Mouse (Mus musculus) bone marrow macrophage, adult 2 months (primary cell): ENCODE measurements around the gene Wwp2. TPM values are rescaled to one million over a fixed set of nuclear protein-coding genes. Genes with fewer than 3 reads are reported as not detected.

Source experiments
- H3K27ac ChIP-seq: 2 replicates; pipeline ENCODE4 v1.5.1; 2012; ENCODE audit warnings: low read depth, low read length; ENCODE audit not compliant: insufficient read depth
- H3K4me1 ChIP-seq: 2 replicates; pipeline ENCODE4 v1.6.1; 2012; ENCODE audit warnings: low read length; ENCODE audit not compliant: control insufficient read depth, insufficient read depth
- H3K4me3 ChIP-seq: 2 replicates; pipeline ENCODE4 v1.5.1; 2012; ENCODE audit warnings: mild to moderate bottlenecking, low read length, moderate library complexity; ENCODE audit not compliant: insufficient read depth
- CTCF ChIP-seq: IDR thresholded peaks from 2 replicates; pipeline ENCODE4 v1.5.1; 2012; ENCODE audit warnings: low read depth, mild to moderate bottlenecking, low read length, moderate library complexity
- POLR2A ChIP-seq: IDR thresholded peaks from 2 replicates; pipeline ENCODE4 v1.6.1; 2012; ENCODE audit warnings: mild to moderate bottlenecking, low read depth, low read length, borderline replicate concordance
- polyA plus RNA-seq: library from polyadenylated mRNA; stranded (reverse); fragments of >200 nt; gene quantifications from 2 replicates; pipeline ENCODE4 v1.2.4, GENCODE M21; 2012; ENCODE audit not compliant: missing spikeins, insufficient read depth, insufficient read length

Wwp2 gene
- polyA plus RNA-seq, 1 experiment, result 68.1 TPM

DNA sequence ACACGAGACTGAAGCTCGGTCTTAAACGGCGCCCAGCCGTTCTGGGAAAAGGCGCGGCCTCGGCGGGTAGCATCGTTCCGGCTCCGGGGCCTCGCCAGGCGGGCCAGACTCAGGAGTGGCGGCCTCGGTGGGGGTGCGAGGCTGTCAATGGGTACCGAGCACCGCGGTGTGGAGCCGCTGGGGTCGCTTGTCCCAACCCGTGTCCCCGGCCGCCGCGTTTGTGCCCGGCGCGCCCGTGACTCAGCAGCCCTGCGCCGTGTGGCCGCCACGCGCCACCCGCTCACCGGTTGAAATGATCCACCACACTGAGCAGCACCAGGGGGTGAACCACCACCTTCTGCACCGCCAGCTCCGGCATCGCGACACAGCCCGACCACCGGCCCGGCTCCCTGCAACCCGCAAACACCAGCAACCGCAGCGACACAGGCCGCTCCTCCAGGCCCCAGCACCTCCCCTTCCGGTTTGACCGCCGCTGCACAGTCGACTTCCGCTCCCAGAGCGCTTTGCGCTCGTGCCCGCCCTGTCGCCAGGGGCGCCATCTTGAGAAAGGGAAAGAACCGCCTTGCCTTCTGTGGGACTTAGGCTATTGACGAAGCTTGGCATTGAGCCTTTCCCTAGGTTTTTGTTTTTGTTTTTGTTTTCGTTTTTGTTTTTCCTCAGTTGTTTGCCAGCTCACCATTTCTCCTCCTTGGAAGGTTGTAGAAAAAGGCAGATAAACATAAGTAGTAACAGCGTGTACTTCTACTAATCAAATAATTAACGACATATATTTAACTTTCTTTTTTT, 152.0 kb downstream of the Wwp2 start, which contains the start of gene Psmd7:
Psmd7 (minus strand) TSS at position 470 of the 786 bp plus-strand sequence.
- peak within 1 kb of the TSS; percentile 44 for H3K27ac ChIP-seq
- H3K4me1 ChIP-seq, result peaks cover 8% of the 10 kb centered on the region
- TF ChIP-seq CTCF (no peak), POLR2A (no peak)
- peak within 1 kb of the TSS; percentile 91 for H3K4me3 ChIP-seq

DNA sequence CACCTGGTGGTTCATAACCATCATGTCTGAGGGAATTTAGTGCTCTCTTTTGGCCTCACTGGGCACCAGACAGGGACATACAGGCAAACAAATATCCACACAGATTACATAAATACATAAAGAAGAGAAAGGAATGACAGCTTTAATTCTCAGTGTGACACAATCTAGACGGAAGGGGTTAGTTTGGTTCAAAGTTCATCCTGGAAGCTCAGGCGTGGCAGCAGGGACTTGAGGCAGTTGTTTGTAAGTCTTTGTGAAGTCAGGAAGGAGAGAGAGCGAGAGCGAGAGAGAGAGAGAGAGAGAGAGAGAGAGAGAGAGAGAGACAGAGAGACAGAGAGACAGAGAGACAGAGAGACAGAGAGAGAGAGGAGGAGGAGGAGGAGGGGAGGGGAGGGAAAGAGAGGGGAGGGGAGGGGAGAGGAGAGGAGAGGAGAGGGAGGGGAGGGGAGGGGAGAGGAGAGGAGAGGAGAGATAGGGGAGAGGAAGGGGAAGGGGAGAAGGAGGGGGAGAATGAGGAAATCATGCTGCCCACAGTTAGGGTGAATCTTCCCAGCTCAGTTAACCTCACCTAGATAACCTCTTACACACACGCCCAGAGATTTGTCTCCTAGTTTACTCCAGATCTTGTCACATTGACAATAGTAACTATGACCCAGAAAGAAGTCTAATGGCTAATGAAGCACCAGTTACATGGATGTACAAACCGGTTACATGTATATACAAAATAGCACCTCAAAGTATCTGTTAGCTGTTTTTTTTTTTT, 158.0 kb downstream of the Wwp2 start:
- Histone ChIP-seq H3K4me1 (no peaks in the 10 kb centered on the region), H3K27ac (no peak overlapping the region), H3K4me3 (no peak overlapping the region)
- TF ChIP-seq POLR2A, result no peak
- no peak for TF ChIP-seq CTCF

DNA sequence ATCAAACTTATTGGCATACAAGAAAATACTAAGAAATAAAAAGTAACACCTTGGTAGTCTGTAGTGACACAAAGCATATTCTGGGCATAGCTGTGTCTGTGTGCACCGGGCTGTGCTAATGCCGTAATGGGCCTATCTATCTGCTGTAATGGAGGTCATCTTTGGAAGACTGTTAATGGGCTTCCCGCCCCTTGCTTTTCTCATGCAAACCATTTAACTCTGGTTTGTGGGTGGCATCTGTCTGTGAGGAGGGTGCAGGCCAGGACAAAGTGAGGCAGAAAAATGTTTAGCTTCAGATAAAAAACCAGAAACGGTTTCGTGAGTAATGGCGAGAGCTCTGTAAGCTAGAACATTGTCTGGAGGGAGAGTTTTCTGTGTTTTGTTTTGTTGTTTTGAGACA, 158.7 kb downstream of the Wwp2 start:
- Histone ChIP-seq H3K4me1 (no peaks in the 10 kb centered on the region), H3K27ac (no peak overlapping the region), H3K4me3 (no peak overlapping the region)
- TF ChIP-seq CTCF (no peak), POLR2A (no peak)

DNA sequence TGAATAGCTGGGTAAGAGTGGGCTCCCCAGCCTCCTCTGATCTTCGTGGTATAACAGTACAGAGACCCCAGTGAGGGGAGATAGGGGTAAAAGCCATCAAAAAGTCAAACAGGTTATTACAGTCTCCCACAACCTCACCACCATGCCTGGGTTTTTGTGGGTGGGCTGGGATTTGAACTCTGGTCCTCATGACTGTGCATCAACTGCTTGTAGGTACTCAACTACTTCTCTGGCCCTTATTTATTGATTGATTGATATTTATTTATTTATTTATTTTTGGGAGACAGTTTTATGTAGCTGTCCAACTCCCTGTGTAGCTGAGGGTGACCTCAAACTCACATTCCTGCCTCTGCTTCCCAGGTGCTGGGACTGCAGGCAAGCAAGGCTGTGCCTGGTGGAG, 161.6 kb downstream of the Wwp2 start:
- H3K4me3 ChIP-seq, result no peak overlapping the region
- TF ChIP-seq CTCF (no peak), POLR2A (no peak)
- no peaks in the 10 kb centered on the region for H3K4me1 ChIP-seq
- no peak overlapping the region for H3K27ac ChIP-seq

DNA sequence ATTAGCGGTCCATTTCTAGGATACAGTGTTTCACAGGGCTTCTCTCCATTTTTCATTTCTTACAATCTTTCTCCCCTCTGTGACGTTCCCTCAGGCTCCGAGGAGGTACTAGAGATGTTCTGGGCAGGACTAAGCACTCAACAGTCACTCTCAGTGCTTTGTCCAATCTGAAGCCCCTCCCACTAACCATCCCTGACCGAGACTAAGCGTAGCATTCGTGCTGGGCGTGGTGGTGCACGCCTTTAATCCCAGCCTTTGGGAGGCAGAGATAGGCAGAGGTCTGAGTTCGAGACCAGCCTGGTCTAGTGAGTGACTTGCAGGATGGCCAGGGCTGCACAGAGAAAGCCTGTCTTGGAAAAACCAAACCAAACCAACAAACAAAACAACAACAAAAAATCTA, 163.5 kb downstream of the Wwp2 start:
- Histone ChIP-seq H3K27ac (no peak overlapping the region), H3K4me1 (no peaks in the 10 kb centered on the region), H3K4me3 (no peak overlapping the region)
- TF ChIP-seq CTCF (no peak), POLR2A (no peak)

DNA sequence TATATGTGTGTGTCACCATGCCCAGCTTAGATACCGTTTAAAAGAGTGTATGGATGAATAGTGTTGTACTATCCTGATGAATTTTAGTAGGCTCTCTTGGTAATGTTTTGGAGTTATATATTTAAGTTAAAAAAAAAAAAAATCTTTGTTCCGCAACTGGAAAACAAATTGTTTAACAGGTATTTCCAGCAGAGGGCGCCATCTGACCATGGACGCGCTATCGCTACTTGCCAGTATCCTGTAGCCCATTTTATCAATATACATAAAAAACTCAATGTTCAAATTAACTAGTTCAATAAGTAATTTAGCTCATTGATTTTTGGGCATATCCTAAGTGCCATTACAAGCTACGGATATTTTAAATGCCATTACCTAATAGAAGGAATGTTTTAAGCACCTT, 166.9 kb downstream of the Wwp2 start:
- no peak for TF ChIP-seq POLR2A
- peak; percentile 70 for TF ChIP-seq CTCF
- H3K4me1 ChIP-seq, result no peaks in the 10 kb centered on the region
- no peak overlapping the region for H3K4me3 ChIP-seq
- H3K27ac ChIP-seq, result no peak overlapping the region

Other genes starting within 250 kb of the Wwp2 start
- gene Nfat5, start 142.9 kb upstream of the Wwp2 start, polyA plus RNA-seq, result 45.9 and 54.7 TPM in 2 replicates
- 18.3 and 20.6 TPM in 2 replicates for gene Nqo1, start 33.2 kb upstream of the Wwp2 start, polyA plus RNA-seq
- 11.0 and 11.3 TPM in 2 replicates for gene Nob1, start 11.3 kb upstream of the Wwp2 start, polyA plus RNA-seq
- gene Psmd7, start 152.1 kb downstream of the Wwp2 start, polyA plus RNA-seq, result 74.3 and 77.5 TPM in 2 replicates